Mouse (Mus musculus): ENCODE data around the gene Mthfd1.

The Mthfd1 gene

GRCm38 (mm10) chr12:76300367-76300766 lies 45.3 kb downstream of the Mthfd1 start:
- DNase-seq (ENCODE audit: low read depth, low spot score), result no peak

GRCm38 (mm10) chr12:76303474-76303873 lies 48.4 kb downstream of the Mthfd1 start:
- no peak for DNase-seq (ENCODE audit: low read depth, low spot score)

GRCm38 (mm10) chr12:76304199-76304598 lies 49.1 kb downstream of the Mthfd1 start:
- no peak for DNase-seq (ENCODE audit: low read depth, low spot score)

- DNase-seq (ENCODE audit: low read depth, low spot score), result no peak
Observed at GRCm38 (mm10) chr12:76305107-76305506, 50.0 kb downstream of the Mthfd1 start.

GRCm38 (mm10) chr12:76306852-76307561 lies 51.9 kb downstream of the Mthfd1 start:
- DNase-seq (ENCODE audit: low read depth, low spot score), result no peak

GRCm38 (mm10) chr12:76307964-76308363 lies 52.9 kb downstream of the Mthfd1 start:
- peak; percentile 84 for DNase-seq (ENCODE audit: low read depth, low spot score)

GRCm38 (mm10) chr12:76308436-76308835 lies 53.3 kb downstream of the Mthfd1 start:
- DNase-seq (ENCODE audit: low read depth, low spot score), result no peak

- DNase-seq (ENCODE audit: low read depth, low spot score), result no peak
Observed at GRCm38 (mm10) chr12:76310007-76310406, 54.9 kb downstream of the Mthfd1 start.

- DNase-seq (ENCODE audit: low read depth, low spot score), result no peak
Observed at GRCm38 (mm10) chr12:76310633-76311032, 55.5 kb downstream of the Mthfd1 start.

GRCm38 (mm10) chr12:76311227-76311626 lies 56.1 kb downstream of the Mthfd1 start:
- no peak for DNase-seq (ENCODE audit: low read depth, low spot score)

GRCm38 (mm10) chr12:76311951-76312350 lies 56.9 kb downstream of the Mthfd1 start:
- no peak for DNase-seq (ENCODE audit: low read depth, low spot score)

- DNase-seq (ENCODE audit: low read depth, low spot score), result peak; percentile 88
Observed at GRCm38 (mm10) chr12:76318282-76319212, 63.4 kb downstream of the Mthfd1 start.

GRCm38 (mm10) chr12:76324679-76325431 lies 69.8 kb downstream of the Mthfd1 start, which contains the start of gene Akap5:
Akap5 (plus strand) TSS chr12:76324891.
- DNase-seq (ENCODE audit: low read depth, low spot score), result peak; percentile 78

- no peak for DNase-seq (ENCODE audit: low read depth, low spot score)
Observed at GRCm38 (mm10) chr12:76326437-76327220, 71.5 kb downstream of the Mthfd1 start.

- peak; percentile 41 for DNase-seq (ENCODE audit: low read depth, low spot score)
Observed at GRCm38 (mm10) chr12:76328567-76329354, 73.7 kb downstream of the Mthfd1 start.

GRCm38 (mm10) chr12:76333688-76334087 lies 78.6 kb downstream of the Mthfd1 start:
- DNase-seq (ENCODE audit: low read depth, low spot score), result peak; percentile 16

- no peak for DNase-seq (ENCODE audit: low read depth, low spot score)
Observed at GRCm38 (mm10) chr12:76335641-76336040, 80.5 kb downstream of the Mthfd1 start.

GRCm38 (mm10) chr12:76336111-76336965 lies 81.2 kb downstream of the Mthfd1 start:
- no peak for DNase-seq (ENCODE audit: low read depth, low spot score)

GRCm38 (mm10) chr12:76341080-76341479 lies 86.0 kb downstream of the Mthfd1 start:
- peak; percentile 72 for DNase-seq (ENCODE audit: low read depth, low spot score)
